Mouse (Mus musculus): Measurements from ENCODE around the gene Pdpk1.

GRCm38 (mm10) chr17:24108896-24109295, 41.8 kb downstream of the Pdpk1 start:
- no peak for TF ChIP-seq CTCF (IDR thresholded peaks at IDR 0.05; ENCODE audit: borderline replicate concordance, control insufficient read depth, extremely low read depth, insufficient read depth, low read length, poor library complexity)
- no peak for TF ChIP-seq POLR2A (IDR thresholded peaks at IDR 0.05; ENCODE audit: control insufficient read depth, extremely low read depth, insufficient read depth, low read length, poor library complexity)
